ENCODE assay signal across 9 mouse cellular contexts in the genomic region with DNA sequence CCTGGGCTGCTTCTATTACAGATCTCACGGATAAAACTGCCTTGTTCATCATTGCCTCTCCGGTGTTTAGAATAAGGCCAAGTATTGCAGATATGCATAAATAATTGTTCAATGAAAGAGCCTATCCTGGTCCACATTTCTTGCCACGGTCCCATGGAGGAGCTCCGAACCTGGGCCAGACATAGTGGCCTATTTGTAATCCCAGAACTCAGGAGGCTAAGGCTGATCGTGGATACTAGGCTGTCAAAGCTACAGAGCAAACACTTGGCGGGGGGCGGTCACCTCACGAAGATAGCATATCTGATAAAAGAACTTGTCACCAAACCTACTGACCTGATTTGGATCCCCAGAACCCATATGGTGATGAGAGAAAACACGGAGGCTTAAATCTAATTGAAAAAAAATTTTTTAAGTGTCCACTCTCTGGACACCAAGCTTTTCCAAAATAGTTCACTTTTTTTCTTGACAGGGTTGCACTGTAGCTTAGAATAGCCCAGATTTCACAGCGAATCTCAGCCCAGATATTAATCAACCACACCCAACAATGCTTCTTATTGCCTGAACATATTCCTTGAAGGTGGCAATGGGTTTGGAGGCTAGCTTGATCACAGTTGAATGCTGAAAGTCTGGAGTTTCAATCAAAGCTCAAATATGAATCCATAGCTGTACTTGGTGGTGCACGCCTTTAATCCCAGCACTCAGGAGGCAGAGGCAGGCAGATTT. TPM values are rescaled to one million over a fixed set of nuclear protein-coding genes. Genes with fewer than 3 reads are reported as not detected.
DNase-seq lines count a peak whose midpoint lies in the region; ATAC-seq and TF ChIP-seq lines count a peak whose summit lies in the region.
"Had no signal": no experiment of that assay in that cellular context is flagged by ENCODE, and none has a peak within 500 bp of the region (broad histone marks: within the 10 kb centered on the region; RNA-seq: fewer than 3 reads in every experiment).

No protein-coding gene starts in this region.

- peak overlapping the region; percentile 74 for H3K4me2 ChIP-seq in embryonic facial prominence, embryonic 13.5 days
- peak overlapping the region; percentile 78 for H3K4me2 ChIP-seq in hindbrain, postnatal 0 days (ENCODE audit: low read depth, low read length)
- H3K4me2 ChIP-seq in midbrain, postnatal 0 days (ENCODE audit: low read depth, low read length, poor library complexity, severe bottlenecking): peak overlapping the region; percentile 60

- WGBS in liver, adult 2 months: 23% methylated on average over 11 of the region's 11 CpGs
- WGBS in embryonic facial prominence, embryonic 13.5 days: 25% methylated on average over 11 of the region's 11 CpGs
- 25% methylated on average over 11 of the region's 11 CpGs for WGBS in hindbrain, postnatal 0 days
- 30% methylated on average over 11 of the region's 11 CpGs for WGBS in midbrain, postnatal 0 days

- H3K4me3 ChIP-seq in liver, adult 2 months (ENCODE audit: insufficient read depth, low read depth, low read length): peak overlapping the region; percentile 8
- H3K4me3 ChIP-seq in embryonic facial prominence, embryonic 13.5 days: peak overlapping the region; percentile 94
- peak overlapping the region; percentile 96 for H3K4me3 ChIP-seq in hindbrain, postnatal 0 days (ENCODE audit: low read length)
- H3K4me3 ChIP-seq in midbrain, postnatal 0 days (ENCODE audit: low read depth, low read length): peak overlapping the region; percentile 57

- H3K4me1 ChIP-seq in liver, adult 2 months (ENCODE audit: control insufficient read depth, insufficient read depth, low read length): peaks cover 9% of the 10 kb centered on the region
- peaks cover 41% of the 10 kb centered on the region for H3K4me1 ChIP-seq in embryonic facial prominence, embryonic 13.5 days
- H3K4me1 ChIP-seq in hindbrain, postnatal 0 days (ENCODE audit: insufficient read depth, low read length): 0 out of 2 replicates have a peak, but pooled peaks cover 3% of the 10 kb centered on the region
- peaks cover 8% of the 10 kb centered on the region; the same call in 1 of the 2 replicates for H3K4me1 ChIP-seq in midbrain, postnatal 0 days (ENCODE audit: insufficient read depth, low read length)

- ATAC-seq in embryonic facial prominence, embryonic 13.5 days (ENCODE audit: insufficient number of reproducible peaks, insufficient read depth, low FRiP score, low TSS enrichment, low read depth): peak; percentile 13; the same call in 1 of the 2 replicates
- ATAC-seq in hindbrain, postnatal 0 days: peak; percentile 16; the same call in 1 of the 2 replicates
- peak; percentile 12; the same call in 1 of the 2 replicates for ATAC-seq in midbrain, postnatal 0 days (ENCODE audit: low FRiP score)

- no peak for TF ChIP-seq CTCF in liver, adult 2 months (IDR thresholded peaks at IDR 0.05; ENCODE audit: low read depth, low read length)
- no peak for TF ChIP-seq CTCF in hindbrain, postnatal 0 days (IDR thresholded peaks at IDR 0.05; ENCODE audit: low read depth)
- TF ChIP-seq CTCF in midbrain, postnatal 0 days (IDR thresholded peaks at IDR 0.05): no peak

- H3K79me2 ChIP-seq in liver, adult 2 months (ENCODE audit: control insufficient read depth, insufficient read depth, low read length): peaks cover 5% of the 10 kb centered on the region; the same call in 1 of the 2 replicates

- peak overlapping the region; percentile 27 for H3K27ac ChIP-seq in liver, adult 2 months (replicated peaks; ENCODE audit: insufficient read depth, low read depth, low read length)
- peak overlapping the region; percentile 97 for H3K27ac ChIP-seq in embryonic facial prominence, embryonic 13.5 days
- peak overlapping the region; percentile 94 for H3K27ac ChIP-seq in hindbrain, postnatal 0 days
- peak overlapping the region; percentile 73 for H3K27ac ChIP-seq in midbrain, postnatal 0 days (ENCODE audit: low read depth, low read length)

- peaks cover 34% of the 10 kb centered on the region for H3K36me3 ChIP-seq in liver, adult 2 months (ENCODE audit: control insufficient read depth, insufficient read depth, low read length)
- peaks cover 63% of the 10 kb centered on the region for H3K36me3 ChIP-seq in embryonic facial prominence, embryonic 13.5 days
- peaks cover 37% of the 10 kb centered on the region for H3K36me3 ChIP-seq in hindbrain, postnatal 0 days (ENCODE audit: insufficient read depth, low read length)
- H3K36me3 ChIP-seq in midbrain, postnatal 0 days (ENCODE audit: insufficient read depth, low read length): peaks cover 38% of the 10 kb centered on the region

- no peak for DNase-seq in liver, adult 2 months (ENCODE audit: extremely low read depth, low read depth, low spot score)
- DNase-seq in liver: no peak
- DNase-seq in hindbrain, postnatal 0 days (ENCODE audit: low spot score): no peak
- no peak for DNase-seq in midbrain, postnatal 0 days (ENCODE audit: low spot score)
- no peak for DNase-seq in urinary bladder, postnatal 36 days (ENCODE audit: low spot score in 2 of 2)
- DNase-seq in thymus, postnatal 0 days (ENCODE audit: low spot score): no peak
- no peak for DNase-seq in frontal cortex, postnatal 36 days (ENCODE audit: low spot score in 2 of 2)

- H3K9me3 ChIP-seq in embryonic facial prominence, embryonic 13.5 days: no peaks in the 10 kb centered on the region
- H3K9me3 ChIP-seq in hindbrain, postnatal 0 days (ENCODE audit: low read length): no peaks in the 10 kb centered on the region
- no peaks in the 10 kb centered on the region for H3K9me3 ChIP-seq in midbrain, postnatal 0 days (ENCODE audit: low read length)

- H3K9ac ChIP-seq in liver, adult 2 months (ENCODE audit: low read depth, low read length): peak overlapping the region; percentile 22; the same call in 1 of the 2 replicates
- H3K9ac ChIP-seq in embryonic facial prominence, embryonic 13.5 days: peak overlapping the region; percentile 96
- peak overlapping the region; percentile 94 for H3K9ac ChIP-seq in hindbrain, postnatal 0 days (replicated peaks; ENCODE audit: low read length)
- peak overlapping the region; percentile 58 for H3K9ac ChIP-seq in midbrain, postnatal 0 days (replicated peaks; ENCODE audit: low read length, poor library complexity, severe bottlenecking)

- no peaks in the 10 kb centered on the region for H3K27me3 ChIP-seq in liver, adult 2 months (ENCODE audit: control insufficient read depth, insufficient read depth, low read length)
- H3K27me3 ChIP-seq in embryonic facial prominence, embryonic 13.5 days: no peaks in the 10 kb centered on the region
- no peaks in the 10 kb centered on the region for H3K27me3 ChIP-seq in hindbrain, postnatal 0 days (ENCODE audit: insufficient read depth, low read length)
- no peaks in the 10 kb centered on the region for H3K27me3 ChIP-seq in midbrain, postnatal 0 days (ENCODE audit: insufficient read depth, low read length)

- no peak for TF ChIP-seq POLR2A in liver, adult 2 months (IDR thresholded peaks at IDR 0.05; ENCODE audit: extremely low read depth, insufficient read depth, low read length)

RNA-seq across cellular contexts. Expression of a gene that starts 0.6 kb away (rescaled TPM):
- total RNA-seq in liver, adult 2 months (2014; rRNA removed): 45.8 and 52.8 TPM in 2 replicates
- polyA plus RNA-seq in liver, adult 2 months (2012; rRNA removed): 81.2 and 97.2 TPM in 2 replicates
- 300 and 311 TPM in 2 replicates for polyA plus RNA-seq in embryonic facial prominence, embryonic 13.5 days (2015; fragmentation: Nextera tagmentation; extraction: Ambion mirVana)
- 126 and 199 TPM in 2 replicates for total RNA-seq in hindbrain, postnatal 0 days (2014; rRNA removed)
- 142 and 143 TPM in 2 replicates for polyA plus RNA-seq in hindbrain, postnatal 0 days (2015; fragmentation: Nextera tagmentation; extraction: Ambion mirVana)
- 107 and 137 TPM in 2 replicates for total RNA-seq in midbrain, postnatal 0 days (2014; rRNA removed)
- 127 and 135 TPM in 2 replicates for polyA plus RNA-seq in midbrain, postnatal 0 days (2015; fragmentation: Nextera tagmentation; extraction: Ambion mirVana)
- 306 TPM in 2 replicates for polyA plus RNA-seq in thymus, postnatal 0 days (2015; fragmentation: Nextera tagmentation; extraction: Ambion mirVana)

RNA-seq across cellular contexts. Expression of a gene that starts 4.6 kb away (rescaled TPM):
- total RNA-seq in liver, adult 2 months (2014; rRNA removed): not detected in 2 replicates
- polyA plus RNA-seq in liver, adult 2 months (2012; rRNA removed): 0.06 and 0.44 TPM in 2 replicates
- 0.45 and 0.70 TPM in 2 replicates for polyA plus RNA-seq in embryonic facial prominence, embryonic 13.5 days (2015; fragmentation: Nextera tagmentation; extraction: Ambion mirVana)
- total RNA-seq in hindbrain, postnatal 0 days (2014; rRNA removed): 40.1 and 44.8 TPM in 2 replicates
- 40.7 and 44.3 TPM in 2 replicates for polyA plus RNA-seq in hindbrain, postnatal 0 days (2015; fragmentation: Nextera tagmentation; extraction: Ambion mirVana)
- 52.5 and 60.2 TPM in 2 replicates for total RNA-seq in midbrain, postnatal 0 days (2014; rRNA removed)
- 56.3 and 57.1 TPM in 2 replicates for polyA plus RNA-seq in midbrain, postnatal 0 days (2015; fragmentation: Nextera tagmentation; extraction: Ambion mirVana)
- polyA plus RNA-seq in thymus, postnatal 0 days (2015; fragmentation: Nextera tagmentation; extraction: Ambion mirVana): 0.19 and 0.20 TPM in 2 replicates
- polyA plus RNA-seq: activated CD4-positive, CD25-positive, alpha-beta regulatory T cell, adult 4 months had no signal

RNA-seq across cellular contexts. Expression of a gene that starts 11.6 kb away (rescaled TPM):
- 0.13 and 0.18 TPM in 2 replicates for total RNA-seq in liver, adult 2 months (2014; rRNA removed)
- polyA plus RNA-seq in liver, adult 2 months (2012; rRNA removed): 0.71 and 1.1 TPM in 2 replicates
- polyA plus RNA-seq in embryonic facial prominence, embryonic 13.5 days (2015; fragmentation: Nextera tagmentation; extraction: Ambion mirVana): 0.27 and 0.59 TPM in 2 replicates
- 0.16 and 2.1 TPM in 2 replicates for total RNA-seq in hindbrain, postnatal 0 days (2014; rRNA removed)
- polyA plus RNA-seq in hindbrain, postnatal 0 days (2015; fragmentation: Nextera tagmentation; extraction: Ambion mirVana): 0.26 and 0.29 TPM in 2 replicates
- 0.16 and 1.1 TPM in 2 replicates for total RNA-seq in midbrain, postnatal 0 days (2014; rRNA removed)
- 0.21 and 0.38 TPM in 2 replicates for polyA plus RNA-seq in midbrain, postnatal 0 days (2015; fragmentation: Nextera tagmentation; extraction: Ambion mirVana)
- polyA plus RNA-seq in thymus, postnatal 0 days (2015; fragmentation: Nextera tagmentation; extraction: Ambion mirVana): 0.28 and 0.48 TPM in 2 replicates

RNA-seq across cellular contexts. Expression of a gene that starts 16.1 kb away (rescaled TPM):
- total RNA-seq in liver, adult 2 months (2014; rRNA removed): 26.4 and 35.2 TPM in 2 replicates
- polyA plus RNA-seq in liver, adult 2 months (2012; rRNA removed): 119 and 144 TPM in 2 replicates
- 104 and 112 TPM in 2 replicates for polyA plus RNA-seq in embryonic facial prominence, embryonic 13.5 days (2015; fragmentation: Nextera tagmentation; extraction: Ambion mirVana)
- total RNA-seq in hindbrain, postnatal 0 days (2014; rRNA removed): 163 and 240 TPM in 2 replicates
- polyA plus RNA-seq in hindbrain, postnatal 0 days (2015; fragmentation: Nextera tagmentation; extraction: Ambion mirVana): 239 and 242 TPM in 2 replicates
- 196 and 209 TPM in 2 replicates for total RNA-seq in midbrain, postnatal 0 days (2014; rRNA removed)
- 219 and 235 TPM in 2 replicates for polyA plus RNA-seq in midbrain, postnatal 0 days (2015; fragmentation: Nextera tagmentation; extraction: Ambion mirVana)
- 153 and 180 TPM in 2 replicates for polyA plus RNA-seq in thymus, postnatal 0 days (2015; fragmentation: Nextera tagmentation; extraction: Ambion mirVana)

RNA-seq across cellular contexts. Expression of a gene that starts 26.7 kb away (rescaled TPM):
- total RNA-seq in liver, adult 2 months (2014; rRNA removed): 0.46 and 2.3 TPM in 2 replicates
- polyA plus RNA-seq in liver, adult 2 months (2012; rRNA removed): 8.0 and 9.0 TPM in 2 replicates
- 1.6 and 3.1 TPM in 2 replicates for polyA plus RNA-seq in embryonic facial prominence, embryonic 13.5 days (2015; fragmentation: Nextera tagmentation; extraction: Ambion mirVana)
- total RNA-seq in hindbrain, postnatal 0 days (2014; rRNA removed): 0.43 and 3.4 TPM in 2 replicates
- 0.92 and 0.99 TPM in 2 replicates for polyA plus RNA-seq in hindbrain, postnatal 0 days (2015; fragmentation: Nextera tagmentation; extraction: Ambion mirVana)
- total RNA-seq in midbrain, postnatal 0 days (2014; rRNA removed): 0.66 TPM in 1 of 2 replicates, not detected in the other
- polyA plus RNA-seq in midbrain, postnatal 0 days (2015; fragmentation: Nextera tagmentation; extraction: Ambion mirVana): 1.3 TPM in 2 replicates
- 1.6 TPM in 2 replicates for polyA plus RNA-seq in thymus, postnatal 0 days (2015; fragmentation: Nextera tagmentation; extraction: Ambion mirVana)

Comparison
In these comparisons a context has a peak if more than half of its experiments do, and no peak if none do; other contexts are left out.
1. H3K27ac ChIP-seq: peak in every context shown above with its lines; median percentile 97 in embryonic facial prominence, embryonic 13.5 days; 94 in hindbrain, postnatal 0 days; 73 in midbrain, postnatal 0 days; 27 in liver, adult 2 months.
2. H3K4me3 ChIP-seq: peak in every context shown above with its lines; median percentile 96 in hindbrain, postnatal 0 days; 94 in embryonic facial prominence, embryonic 13.5 days; 57 in midbrain, postnatal 0 days; 8 in liver, adult 2 months.
3. H3K9ac ChIP-seq: peak in every context shown above with its lines; median percentile 96 in embryonic facial prominence, embryonic 13.5 days; 94 in hindbrain, postnatal 0 days; 58 in midbrain, postnatal 0 days; 22 in liver, adult 2 months.
4. RNA of a gene that starts 4.6 kb away (polyA plus RNA-seq): 56.3 to 57.1 TPM in midbrain, postnatal 0 days and 40.7 to 44.3 TPM in hindbrain, postnatal 0 days; 0.45 to 0.70 TPM in embryonic facial prominence, embryonic 13.5 days, 0.06 to 0.44 TPM in liver, adult 2 months and 0.19 to 0.20 TPM in thymus, postnatal 0 days; every median in the first group is over 10 times any median in the second.
5. Peak in every context shown above with its lines, with median percentiles within 50 percentile points of each other: ATAC-seq and H3K4me2 ChIP-seq.